Mouse (Mus musculus) kidney, postnatal 0 days (tissue): ENCODE measurements at regions not wholly inside any gene's neighbourhood (a gene's known extent, or its start where the extent isn't known, plus 50 kb on each side); places are given as distances from the start of the nearest gene placed in this dataset.

ENCODE experiments used
- ATAC-seq: fragments of 200-750 bp; cut with Nextera tagmentation; replicated peaks from 2 replicates; pipeline ENCODE4 v1.8.0; 2017; ENCODE audit warnings: low read depth, moderate number of reproducible peaks, moderate TSS enrichment, moderate library complexity; ENCODE audit not compliant: low FRiP score
- DNase-seq: peaks from one replicate; pipeline ENCODE4 v3.0.0-alpha.2; 2016; ENCODE audit warnings: low spot score
- H3K27ac ChIP-seq: fragments of 300-500 bp; sonication (generic); 2 replicates; pipeline ENCODE4 v1.5.1; 2014; ENCODE audit warnings: mild to moderate bottlenecking
- H3K27me3 ChIP-seq: fragments of 300-500 bp; sonication (generic); 2 replicates; pipeline ENCODE4 v1.6.1; 2014; ENCODE audit warnings: low read length, mixed read lengths; ENCODE audit not compliant: insufficient read depth
- H3K36me3 ChIP-seq: fragments of 300-500 bp; sonication (generic); 2 replicates; pipeline ENCODE4 v1.6.1; 2014; ENCODE audit warnings: low read length, mixed read lengths; ENCODE audit not compliant: insufficient read depth
- H3K4me1 ChIP-seq: fragments of 300-500 bp; sonication (generic); replicated peaks from 2 replicates; pipeline ENCODE4 v1.6.1; 2014; ENCODE audit warnings: antibody characterized with exemption, low read length, mixed read lengths; ENCODE audit not compliant: insufficient read depth
- H3K4me2 ChIP-seq: fragments of 300-500 bp; sonication (generic); 2 replicates; pipeline ENCODE4 v1.6.1; 2014; ENCODE audit warnings: mild to moderate bottlenecking, low read length, moderate library complexity, mixed read lengths
- H3K4me3 ChIP-seq: fragments of 300-500 bp; sonication (generic); replicated peaks from 2 replicates; pipeline ENCODE4 v1.5.1; 2014; ENCODE audit warnings: low read depth, low read length
- H3K9ac ChIP-seq: fragments of 300-500 bp; sonication (generic); 2 replicates; pipeline ENCODE4 v1.6.1; 2014; ENCODE audit warnings: low read depth, low read length
- H3K9me3 ChIP-seq: fragments of 300-500 bp; sonication (generic); replicated peaks from 2 replicates; pipeline ENCODE4 v1.6.1; 2016; ENCODE audit warnings: low read length, inconsistent platforms, mixed read lengths
- CTCF ChIP-seq: IDR thresholded peaks from 2 replicates; pipeline ENCODE4 v1.5.1; 2016; ENCODE audit warnings: antibody characterized with exemption, low read depth, mild to moderate bottlenecking, moderate library complexity
- WGBS: fragments of 180-500 bp; shearing (Covaris S2); extraction: QIAGEN DNeasy Blood & Tissue Kit; methylation state at CpG from one replicate; pipeline ENCODE4 v1.1.7; 2014; 5-methylcytosine and 5-hydroxymethylcytosine counted together

DNA sequence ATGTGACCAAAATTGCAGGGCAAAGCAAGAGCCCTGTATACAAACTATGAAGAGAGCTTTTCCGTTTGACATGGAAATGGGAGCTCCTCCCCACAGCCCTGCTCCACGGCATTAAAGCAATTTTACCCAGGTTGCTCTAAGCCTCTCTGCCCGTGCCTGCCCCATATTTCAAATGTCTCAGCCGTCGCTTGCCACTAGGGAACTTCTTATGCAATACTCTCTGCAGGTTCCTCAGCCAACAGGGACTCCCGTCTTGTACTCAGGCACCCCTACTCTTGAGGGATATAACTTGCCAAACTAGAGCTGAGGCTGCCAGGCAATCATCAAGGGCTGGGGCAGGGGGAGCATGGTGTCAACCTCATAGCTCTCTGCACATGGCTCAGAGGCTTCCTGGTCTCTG lies 145.1 kb downstream of the Cdh26 start:
- no peak overlapping the region for H3K9ac ChIP-seq
- H3K9me3 ChIP-seq: no peaks in the 10 kb centered on the region
- no peak overlapping the region for H3K4me3 ChIP-seq
- no peak for DNase-seq
- H3K4me1 ChIP-seq: no peaks in the 10 kb centered on the region
- H3K27me3 ChIP-seq: no peaks in the 10 kb centered on the region
- no peaks in the 10 kb centered on the region for H3K36me3 ChIP-seq
- no peak overlapping the region for H3K27ac ChIP-seq
- WGBS: 42% methylated on average over 6 of the region's 6 CpGs
- TF ChIP-seq CTCF: no peak
- ATAC-seq: no peak
- H3K4me2 ChIP-seq: no peak overlapping the region

DNA sequence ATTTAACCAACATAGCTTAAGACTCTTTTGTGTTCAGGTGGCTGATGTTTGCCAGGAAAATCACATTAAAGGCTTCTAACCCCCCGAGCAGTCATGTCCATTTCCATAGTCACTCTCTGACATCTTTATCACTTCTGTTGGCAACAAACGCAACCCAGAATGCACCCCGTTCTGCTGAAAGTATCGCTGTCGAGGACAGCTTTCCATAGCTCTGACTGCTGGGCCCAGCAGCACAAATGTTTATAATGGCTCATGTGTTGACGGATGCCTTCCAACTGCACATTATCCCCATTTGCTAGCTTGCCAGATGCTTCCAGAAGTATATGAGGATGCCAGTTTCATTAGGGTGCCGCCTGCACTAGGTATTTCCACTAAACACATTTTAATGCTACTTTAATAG lies 145.7 kb downstream of the Cdh26 start:
- 66% methylated on average over 7 of the region's 7 CpGs for WGBS
- Histone ChIP-seq H3K9me3 (no peaks in the 10 kb centered on the region), H3K4me2 (no peak overlapping the region), H3K27me3 (no peaks in the 10 kb centered on the region), H3K4me3 (no peak overlapping the region), H3K27ac (no peak overlapping the region), H3K36me3 (no peaks in the 10 kb centered on the region), H3K4me1 (no peaks in the 10 kb centered on the region), H3K9ac (no peak overlapping the region)
- ATAC-seq: no peak
- no peak for TF ChIP-seq CTCF
- no peak for DNase-seq

DNA sequence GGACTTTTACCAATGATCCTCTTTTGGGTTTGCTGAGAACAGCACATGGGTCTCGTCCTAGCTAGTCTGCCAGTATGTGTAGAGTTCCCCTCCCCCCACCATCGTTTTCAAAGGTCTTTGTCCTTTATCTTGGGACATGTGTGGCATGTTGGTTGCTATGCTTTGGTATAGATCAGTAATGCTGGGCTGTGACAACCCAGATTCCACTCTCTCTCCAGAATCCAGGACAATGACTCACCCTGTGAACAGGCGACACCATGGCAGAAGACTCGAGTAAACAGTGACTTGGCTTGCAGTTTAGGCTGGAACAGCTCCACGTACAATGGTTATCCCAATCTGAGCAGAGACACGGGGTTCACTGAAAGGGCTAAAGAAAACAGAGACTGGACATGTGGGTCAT lies 149.2 kb downstream of the Cdh26 start:
- Histone ChIP-seq H3K4me2 (no peak overlapping the region), H3K9me3 (no peaks in the 10 kb centered on the region), H3K4me3 (no peak overlapping the region), H3K27ac (no peak overlapping the region), H3K9ac (no peak overlapping the region), H3K4me1 (no peaks in the 10 kb centered on the region), H3K36me3 (no peaks in the 10 kb centered on the region), H3K27me3 (no peaks in the 10 kb centered on the region)
- WGBS: 81% methylated on average over 6 of the region's 6 CpGs
- no peak for TF ChIP-seq CTCF
- DNase-seq (no peak), ATAC-seq (no peak)

DNA sequence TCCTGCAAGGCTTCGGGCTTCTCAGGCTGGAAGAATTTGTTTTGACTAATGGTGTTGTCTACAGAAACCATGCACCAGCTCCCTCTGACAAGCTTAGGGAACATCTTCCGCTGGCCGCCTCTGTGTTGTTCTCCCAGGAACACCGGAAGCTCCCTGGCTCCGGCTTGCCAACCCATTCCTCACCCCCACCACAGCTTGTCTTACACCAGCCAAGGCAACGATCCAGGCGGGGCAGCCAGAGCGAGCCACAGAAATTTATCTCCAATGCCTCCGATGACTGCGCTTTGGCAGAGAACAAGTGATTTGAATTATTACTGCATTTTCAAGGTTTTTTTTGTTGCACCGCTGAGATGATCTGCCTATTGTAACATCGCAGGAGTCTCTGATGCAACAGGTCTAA lies 151.0 kb downstream of the Cdh26 start:
- Histone ChIP-seq H3K27ac (no peak overlapping the region), H3K4me1 (no peaks in the 10 kb centered on the region), H3K9me3 (no peaks in the 10 kb centered on the region), H3K27me3 (no peaks in the 10 kb centered on the region), H3K4me3 (no peak overlapping the region), H3K36me3 (no peaks in the 10 kb centered on the region), H3K9ac (no peak overlapping the region), H3K4me2 (no peak overlapping the region)
- DNase-seq: no peak
- no peak for ATAC-seq
- 58% methylated on average over 12 of the region's 12 CpGs for WGBS
- TF ChIP-seq CTCF: no peak

DNA sequence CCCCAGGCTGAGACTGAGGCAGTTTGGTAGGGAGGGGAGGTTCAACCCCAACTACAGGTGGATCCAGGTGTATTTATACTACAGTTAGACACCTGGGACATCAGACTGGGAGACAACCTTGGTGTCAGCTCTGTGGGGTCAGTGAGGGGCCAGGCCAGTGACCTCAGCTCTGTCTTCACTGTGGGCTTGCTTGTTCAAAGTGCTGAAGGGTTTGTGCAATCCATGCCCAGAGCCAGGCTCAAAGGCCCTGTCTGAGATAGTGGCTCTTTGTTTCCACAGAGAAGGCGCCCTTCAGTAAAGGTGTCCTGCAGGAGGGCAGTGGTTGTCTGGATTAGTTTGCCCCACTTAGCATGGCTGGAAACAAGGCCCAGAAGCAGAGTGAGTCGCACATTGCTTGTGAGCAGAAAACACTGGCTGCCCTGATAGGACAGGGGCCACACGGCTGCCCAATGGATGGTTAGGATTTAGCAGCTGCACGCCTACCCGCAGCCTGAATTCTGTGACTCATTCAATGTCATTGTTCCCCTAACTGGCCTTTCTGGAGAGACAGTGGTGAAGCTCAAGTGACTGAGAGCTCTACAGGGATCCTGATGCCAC lies 154.7 kb downstream of the Cdh26 start:
- no peak overlapping the region for H3K9ac ChIP-seq

DNA sequence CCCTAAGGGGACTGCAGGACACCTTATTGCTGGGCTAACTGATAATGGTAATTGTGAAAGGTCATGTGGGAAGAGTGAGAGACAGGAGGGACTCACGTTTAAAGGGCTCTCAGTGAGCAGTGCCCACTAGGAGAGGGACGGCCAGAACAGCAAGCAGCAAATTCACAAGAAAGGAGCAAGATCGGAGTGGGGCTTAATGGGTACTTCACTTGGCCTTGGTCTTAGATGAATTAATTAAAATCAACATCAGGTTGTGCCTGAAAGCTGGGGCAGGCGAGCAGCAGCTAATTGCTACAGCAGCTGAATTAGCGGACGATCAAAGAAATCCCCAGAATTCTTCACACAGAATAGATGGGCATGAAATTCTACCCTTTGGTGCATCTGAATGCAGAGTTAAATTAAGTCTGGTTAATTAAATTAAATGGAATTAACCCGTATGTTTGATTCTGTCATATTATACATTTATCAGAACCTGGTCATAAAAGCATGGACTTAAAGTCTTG lies 156.9 kb downstream of the Cdh26 start:
- no peak overlapping the region for H3K27ac ChIP-seq
- ATAC-seq: no peak
- no peaks in the 10 kb centered on the region for H3K27me3 ChIP-seq
- no peaks in the 10 kb centered on the region for H3K9me3 ChIP-seq
- no peak overlapping the region for H3K4me2 ChIP-seq
- no peak overlapping the region for H3K4me3 ChIP-seq
- no peak overlapping the region for H3K9ac ChIP-seq
- no peaks in the 10 kb centered on the region for H3K36me3 ChIP-seq
- no peak for TF ChIP-seq CTCF
- DNase-seq: no peak
- no peaks in the 10 kb centered on the region for H3K4me1 ChIP-seq
- 76% methylated on average over 7 of the region's 7 CpGs for WGBS

More for the DNA sequence above, 154.7 kb downstream of the Cdh26 start:
- Histone ChIP-seq H3K27ac (no peak overlapping the region), H3K36me3 (no peaks in the 10 kb centered on the region), H3K4me3 (no peak overlapping the region), H3K4me1 (no peaks in the 10 kb centered on the region), H3K4me2 (no peak overlapping the region), H3K9me3 (no peaks in the 10 kb centered on the region), H3K27me3 (no peaks in the 10 kb centered on the region)
- DNase-seq (no peak), ATAC-seq (no peak)
- 82% methylated on average over 5 of the region's 5 CpGs for WGBS
- TF ChIP-seq CTCF: no peak

DNA sequence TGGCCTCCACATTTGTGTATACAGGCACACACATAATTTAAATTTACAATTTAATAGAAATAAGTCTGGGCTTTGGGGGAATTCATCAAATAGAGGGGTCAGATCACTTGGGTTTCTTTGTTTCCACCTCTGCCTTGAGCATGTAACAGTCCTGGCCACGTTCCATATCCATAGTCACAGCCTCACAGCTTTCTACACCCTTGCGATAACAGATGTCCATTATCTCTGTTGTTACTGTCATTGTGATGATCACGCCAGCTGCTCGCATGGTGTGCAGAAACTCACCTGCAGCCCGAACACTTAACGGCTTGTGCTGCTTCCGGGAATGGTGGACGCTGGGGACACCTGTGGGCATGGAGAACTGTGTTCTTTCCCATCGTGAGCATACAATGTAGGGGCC lies 163.4 kb downstream of the Cdh26 start:
- no peak for TF ChIP-seq CTCF
- no peaks in the 10 kb centered on the region for H3K27me3 ChIP-seq
- no peaks in the 10 kb centered on the region for H3K36me3 ChIP-seq
- no peaks in the 10 kb centered on the region for H3K4me1 ChIP-seq
- no peak overlapping the region for H3K9ac ChIP-seq
- no peak overlapping the region for H3K4me3 ChIP-seq
- WGBS: 69% methylated on average over 9 of the region's 9 CpGs
- no peak overlapping the region for H3K27ac ChIP-seq
- H3K4me2 ChIP-seq: no peak overlapping the region
- ATAC-seq (no peak), DNase-seq (no peak)
- H3K9me3 ChIP-seq: no peaks in the 10 kb centered on the region
